Mouse (Mus musculus) testis, postnatal 14 days (tissue): ENCODE results near the gene Pepd.
"Not testable (repeated sequence)": the region's sequence is repeated elsewhere in the genome, so short reads cannot be mapped to it uniquely, and the experiment has no call there.

ENCODE experiments used
- DNase-seq: peaks from one replicate; pipeline ENCODE4 v3.0.0; 2021; ENCODE audit warnings: low spot score

Gene Pepd

DNA sequence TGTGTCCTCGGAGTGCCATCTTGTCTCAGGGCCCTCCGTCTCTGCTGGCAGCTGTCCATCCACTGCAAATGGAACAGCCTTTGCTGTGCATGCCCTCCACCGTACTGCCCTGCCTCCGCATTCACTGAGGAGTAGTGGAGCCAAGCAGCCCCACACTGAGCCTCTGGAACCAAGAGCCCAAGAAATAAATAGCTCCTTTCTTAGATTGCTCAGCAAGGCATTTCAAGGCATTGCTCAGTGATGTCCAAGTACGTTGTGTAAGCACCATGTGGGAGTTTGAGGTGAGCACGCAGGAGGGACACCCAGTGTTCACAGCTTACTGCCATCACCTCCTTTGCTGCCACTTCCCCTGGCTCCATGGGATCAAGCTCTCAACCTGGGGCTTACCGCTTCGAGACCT, 20.5 kb downstream of the Pepd start:
- no peak for DNase-seq

DNA sequence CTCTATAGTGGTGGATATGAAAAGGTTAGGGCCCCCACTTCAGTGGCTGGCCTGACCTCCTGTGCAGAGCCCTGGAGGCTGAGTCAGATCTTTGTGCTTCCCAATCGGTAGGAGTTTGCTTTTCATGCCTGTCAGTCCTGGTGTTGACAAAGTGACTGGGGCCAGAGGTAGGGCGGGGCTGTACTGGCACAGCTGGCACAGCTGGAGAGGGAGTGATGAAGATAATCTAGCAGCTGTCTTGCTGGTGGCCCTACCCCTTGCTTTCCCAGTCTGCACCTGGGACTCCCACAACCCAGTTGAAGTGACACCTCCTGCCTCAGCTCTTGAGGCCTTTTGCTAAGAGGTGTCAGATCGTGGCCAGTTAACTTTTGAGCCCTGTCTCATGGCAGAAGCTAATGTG, 21.0 kb downstream of the Pepd start:
- no peak for DNase-seq

DNA sequence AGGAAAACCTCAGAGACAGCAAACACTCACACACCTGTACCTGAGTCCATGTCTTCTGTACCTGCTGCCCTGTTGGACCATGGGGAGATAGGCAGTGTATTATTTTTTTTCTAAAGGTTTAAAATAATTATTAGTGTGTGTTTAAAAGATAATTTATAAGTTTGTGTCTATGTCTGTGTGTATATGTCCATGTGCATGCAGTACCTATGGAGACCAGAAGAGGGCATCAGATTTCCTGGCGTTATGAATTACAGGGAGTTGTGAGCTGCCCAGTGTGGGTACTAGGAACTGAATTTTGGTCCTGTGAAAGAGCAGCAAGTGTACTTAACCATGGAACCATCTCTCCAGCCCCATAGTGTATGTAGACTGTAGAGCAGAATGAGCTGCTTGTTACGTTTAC, 24.2 kb downstream of the Pepd start:
- DNase-seq = no peak

DNA sequence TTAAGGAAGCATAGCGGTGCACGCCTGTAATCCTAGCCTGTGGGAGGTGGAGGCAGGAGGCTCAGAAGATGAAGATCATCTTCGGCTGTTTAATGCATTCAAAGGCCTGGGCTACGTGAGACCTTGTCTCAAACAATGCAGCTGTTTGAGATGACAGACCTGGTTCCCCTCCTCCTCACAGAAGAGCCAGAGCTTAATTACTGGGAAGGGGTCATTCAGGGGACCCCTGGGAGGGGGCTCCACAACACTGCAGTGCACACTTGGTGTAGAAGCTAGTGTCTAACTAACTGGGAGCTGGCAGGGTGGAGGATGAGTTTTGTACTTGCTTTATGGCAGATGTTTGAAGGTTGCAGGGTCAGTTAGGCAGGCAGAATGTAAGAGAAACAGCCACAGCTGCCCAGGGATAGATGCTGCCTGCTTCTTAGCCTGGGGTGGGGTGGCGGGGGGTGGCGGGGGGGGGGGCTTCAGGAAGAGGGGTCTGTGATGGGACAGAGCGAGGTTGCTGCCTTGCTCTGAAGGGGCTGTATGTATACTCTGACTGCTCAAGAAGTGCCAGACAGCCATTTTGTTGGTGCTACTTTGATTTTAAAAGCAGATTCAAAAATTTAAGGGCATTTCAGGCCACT, 26.6 kb downstream of the Pepd start:
- DNase-seq = no peak

DNA sequence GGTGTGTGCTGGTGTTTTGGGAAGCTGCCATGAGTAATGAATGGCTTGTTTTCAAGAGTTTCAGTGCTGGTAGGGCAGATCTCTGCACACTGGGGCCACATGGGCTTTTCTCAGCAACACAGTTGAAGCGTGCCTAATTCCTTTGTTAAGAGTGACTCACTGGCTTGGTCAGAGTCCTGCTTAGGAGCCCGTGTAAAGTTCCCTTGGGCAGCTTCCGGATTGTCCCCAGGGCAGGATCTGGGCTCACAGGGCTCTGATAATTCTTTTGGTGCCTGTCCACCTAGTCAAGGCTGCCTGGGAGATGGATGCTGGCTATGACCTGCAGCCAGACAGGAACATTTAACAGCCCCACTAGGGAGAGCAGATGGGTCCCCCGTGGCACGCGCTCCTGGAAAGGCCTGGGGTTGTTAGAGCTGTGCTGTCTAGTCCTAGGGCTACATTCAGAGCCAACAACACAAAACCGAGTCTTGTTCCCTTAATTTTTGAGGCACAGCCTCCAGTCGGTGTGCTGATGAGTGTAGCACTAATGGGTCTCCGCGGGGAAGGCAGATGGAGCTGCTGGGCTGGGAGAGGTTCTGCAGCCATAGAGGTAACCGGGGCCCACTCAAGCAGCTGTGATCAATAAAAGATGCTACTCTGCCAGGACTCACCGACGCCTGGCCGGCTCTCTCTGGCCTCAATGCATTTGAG, 27.2 kb downstream of the Pepd start:
- DNase-seq = peak; percentile 12

DNA sequence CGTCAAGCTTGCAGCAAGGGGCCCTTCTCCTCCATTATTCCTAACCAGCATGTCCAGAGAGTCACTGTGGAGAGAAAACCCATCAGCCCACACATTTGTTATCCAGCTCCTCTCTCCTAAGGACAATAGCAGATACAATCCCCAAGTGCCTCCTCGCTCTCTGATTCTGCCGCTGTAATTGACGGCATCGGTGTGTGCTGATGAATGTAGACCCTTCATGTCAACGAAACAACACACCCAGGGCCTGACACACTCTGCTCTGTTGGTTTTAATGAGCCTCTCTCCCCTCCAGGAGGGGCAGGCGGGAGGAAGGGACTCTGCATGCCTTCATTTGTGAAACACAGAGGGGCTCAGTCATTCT, 27.8 kb downstream of the Pepd start:
- DNase-seq = no peak

DNA sequence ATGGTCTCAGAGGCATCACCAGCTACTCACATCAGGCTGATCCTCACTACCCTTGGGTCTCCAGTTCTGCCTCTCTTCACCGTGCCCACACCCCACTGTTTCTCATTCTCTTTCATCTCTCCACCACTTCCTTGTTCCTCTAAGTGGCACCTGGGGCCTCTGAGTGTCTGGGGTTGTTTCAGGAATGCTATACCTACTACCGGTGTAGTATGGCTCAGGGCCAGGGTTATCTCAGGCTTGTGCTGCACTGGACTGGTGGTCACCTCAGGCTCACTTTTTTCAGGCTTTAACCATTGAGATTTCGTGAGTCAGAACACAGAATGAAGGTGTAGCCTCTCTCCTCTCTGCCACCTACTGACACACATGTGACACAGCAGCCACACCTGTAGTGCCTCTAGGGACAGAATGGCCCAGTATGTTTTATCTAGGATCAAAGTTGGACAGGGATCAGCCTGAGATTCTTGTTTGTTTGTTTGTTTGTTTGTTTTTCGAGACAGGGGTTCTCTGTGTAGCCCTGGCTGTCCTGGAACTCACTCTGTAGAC, 31.5 kb downstream of the Pepd start:
- no peak for DNase-seq

DNA sequence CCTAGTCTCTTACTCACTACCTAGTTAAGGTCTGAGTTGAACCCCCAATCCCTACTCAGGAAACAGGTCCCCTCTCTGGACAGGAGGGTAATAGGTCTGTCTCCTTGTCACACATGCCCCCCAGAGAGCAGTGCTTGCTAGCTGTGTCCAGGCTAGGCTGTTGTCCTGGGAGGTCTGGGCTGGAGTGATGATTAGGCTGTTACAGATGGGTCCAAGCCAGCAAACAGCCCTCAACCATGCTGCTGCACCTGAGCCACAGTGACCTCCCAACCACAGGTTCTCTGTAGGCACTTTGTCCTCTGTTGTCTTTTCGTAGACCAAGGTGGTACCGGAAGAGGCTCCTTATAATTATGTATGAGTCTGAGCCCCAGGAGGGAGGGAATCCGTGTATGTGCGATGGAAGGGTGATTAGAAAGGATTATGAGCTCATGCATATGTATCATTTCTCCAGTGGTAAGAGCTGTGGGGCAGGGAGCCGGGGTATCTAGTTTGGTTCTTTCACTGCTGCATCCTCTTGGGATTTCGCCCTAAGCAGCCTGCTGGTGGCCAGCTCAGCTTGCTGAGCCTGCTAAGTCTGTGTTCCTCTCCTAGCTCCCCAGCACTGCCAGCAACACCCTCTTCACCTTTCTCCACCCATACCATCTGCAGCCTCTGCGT, 34.2 kb downstream of the Pepd start:
- DNase-seq = no peak

DNA sequence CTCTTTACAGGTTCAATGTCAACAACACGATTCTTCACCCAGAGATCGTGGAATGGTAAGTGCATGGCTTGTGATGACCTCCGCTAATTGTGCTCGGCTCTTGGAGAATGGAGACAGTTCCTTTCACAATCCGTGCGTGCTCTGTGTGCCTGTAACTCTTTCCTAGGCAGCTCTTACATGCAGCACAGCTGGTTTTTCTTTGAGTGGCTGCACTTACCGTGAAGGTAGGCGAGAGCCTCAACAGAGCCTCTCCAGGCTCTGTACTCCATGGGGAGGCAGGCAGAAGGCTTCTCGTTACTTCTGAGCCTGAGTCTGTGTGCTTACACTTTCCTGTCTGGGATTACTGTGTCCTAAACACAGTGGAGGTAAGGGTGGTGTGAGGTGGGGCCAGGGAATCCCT, 42.4 kb downstream of the Pepd start:
- no peak for DNase-seq

DNA sequence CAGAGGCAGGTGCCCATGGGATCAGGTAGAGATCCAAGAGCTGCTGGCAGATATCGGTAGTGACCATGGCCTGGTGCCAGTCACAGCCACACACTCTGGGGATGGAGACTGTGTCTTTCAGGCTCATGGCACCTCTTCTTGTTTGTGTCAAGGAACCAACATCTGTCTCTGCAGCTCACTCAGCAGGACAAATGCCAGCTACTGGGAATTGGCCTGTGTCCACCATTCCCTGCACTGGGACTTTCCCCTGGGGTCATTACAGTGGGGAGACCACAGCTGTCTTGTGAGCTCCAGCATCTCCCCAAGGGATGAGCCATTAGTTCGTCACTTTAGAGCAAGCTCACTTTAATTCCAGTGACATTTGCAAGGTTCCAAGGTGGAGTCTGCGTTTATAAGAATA, 43.1 kb downstream of the Pepd start:
- DNase-seq = no peak

DNA sequence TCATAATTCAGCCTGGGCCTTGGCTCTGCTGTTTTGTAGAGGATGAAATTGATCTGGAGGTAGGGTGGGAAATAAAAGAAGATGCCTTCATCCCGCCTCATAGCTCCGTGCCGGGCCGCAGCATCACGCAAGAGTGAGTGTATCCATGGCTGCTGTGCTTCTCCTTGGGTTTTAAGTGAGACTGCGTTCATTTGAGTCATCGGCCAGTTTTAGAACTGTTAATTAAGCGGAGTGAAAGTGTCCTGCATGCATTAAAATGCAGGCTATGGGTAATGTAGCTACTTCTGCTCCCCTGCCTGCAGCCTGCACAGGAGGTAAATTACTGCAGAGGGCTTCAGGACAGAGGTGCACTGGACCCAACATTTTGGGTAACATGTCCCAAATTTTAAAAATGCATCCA, 45.0 kb downstream of the Pepd start:
- no peak for DNase-seq

DNA sequence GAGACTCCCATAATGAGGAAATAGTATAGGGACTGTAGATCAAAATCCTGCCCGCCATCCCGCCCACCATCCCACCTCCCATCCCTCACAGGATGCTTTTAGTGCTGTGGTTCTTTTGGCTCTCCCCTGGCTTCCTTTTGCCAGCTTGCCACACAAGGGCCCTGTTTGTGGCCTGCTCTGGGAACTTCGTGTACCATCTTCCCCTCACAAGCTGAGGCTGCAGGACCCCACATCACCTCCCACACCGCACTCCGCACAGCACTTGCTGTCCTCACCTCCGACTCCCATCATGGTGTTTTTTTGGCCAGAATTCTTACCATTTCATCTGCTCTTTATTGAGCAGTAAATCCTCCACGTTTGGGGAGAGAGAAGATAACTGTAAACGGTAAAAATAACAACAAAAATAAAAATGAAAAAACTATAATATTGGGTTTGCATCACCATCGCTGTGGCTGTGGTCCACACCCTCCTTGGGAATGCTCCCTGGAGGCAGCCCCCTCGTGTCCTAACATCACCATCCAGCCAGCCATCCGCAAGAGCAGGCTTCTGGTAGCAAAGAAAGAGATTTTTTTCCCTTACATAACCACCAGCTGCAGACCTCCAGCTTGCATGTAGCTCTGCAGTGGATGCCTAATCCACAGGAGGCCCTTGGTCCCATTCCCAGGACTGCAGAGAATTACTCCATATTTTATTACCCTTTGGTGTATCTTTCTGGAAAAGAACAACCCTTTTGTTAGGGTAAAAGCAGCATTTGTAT, 51.9 kb downstream of the Pepd start:
- no peak for DNase-seq

DNA sequence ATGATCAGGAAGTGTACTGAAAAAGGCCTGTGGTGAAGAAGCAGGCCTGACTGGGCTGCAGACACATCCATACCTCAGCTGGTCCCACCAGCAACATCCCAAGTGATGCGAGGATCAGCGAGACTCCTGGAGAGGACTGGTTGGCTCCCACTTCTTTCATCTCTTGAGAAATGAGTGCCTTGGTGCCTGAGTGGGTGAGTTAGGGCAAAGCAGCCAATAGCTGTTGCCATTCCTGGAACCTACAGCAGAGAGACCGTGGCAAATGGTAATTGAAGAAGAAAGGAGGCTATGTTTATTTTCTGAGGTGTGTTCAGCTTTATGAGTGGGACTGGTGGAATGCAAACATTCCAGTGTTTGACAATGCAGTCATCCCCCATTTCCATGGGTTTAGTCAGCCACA, 55.2 kb downstream of the Pepd start:
- DNase-seq = no peak

DNA sequence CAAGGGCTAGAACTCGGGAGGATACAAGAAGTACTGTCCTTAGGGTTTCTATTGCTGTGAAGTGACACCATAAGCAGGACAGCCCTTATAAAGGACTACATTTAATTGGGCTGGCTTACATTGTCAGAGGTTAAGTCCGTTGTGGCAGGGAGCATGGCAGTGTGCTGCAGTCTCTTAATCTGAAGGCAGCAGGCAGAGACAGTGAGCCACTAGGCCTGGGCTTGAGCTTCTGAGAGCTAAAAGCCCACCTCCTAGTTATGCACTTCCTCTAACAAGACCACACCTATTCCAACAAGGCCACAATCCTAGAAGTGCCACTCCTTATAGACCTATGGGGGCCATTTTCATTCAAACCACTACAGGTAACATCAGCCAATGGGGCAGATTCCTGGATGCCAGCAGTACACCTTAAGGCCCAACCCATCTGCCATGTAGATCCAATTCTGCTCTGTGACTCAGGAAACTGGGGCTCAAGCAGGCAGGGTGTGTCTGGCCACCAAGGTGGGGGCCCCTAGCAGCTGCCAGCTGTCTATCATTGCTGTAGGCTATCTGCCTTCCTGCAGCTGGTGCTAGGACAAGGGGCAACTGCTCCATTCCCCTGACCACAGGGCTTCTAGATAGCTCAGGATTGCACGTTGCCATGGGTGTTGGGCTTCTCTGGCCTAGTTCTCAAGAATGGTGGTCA, 56.7 kb downstream of the Pepd start:
- no peak for DNase-seq

DNA sequence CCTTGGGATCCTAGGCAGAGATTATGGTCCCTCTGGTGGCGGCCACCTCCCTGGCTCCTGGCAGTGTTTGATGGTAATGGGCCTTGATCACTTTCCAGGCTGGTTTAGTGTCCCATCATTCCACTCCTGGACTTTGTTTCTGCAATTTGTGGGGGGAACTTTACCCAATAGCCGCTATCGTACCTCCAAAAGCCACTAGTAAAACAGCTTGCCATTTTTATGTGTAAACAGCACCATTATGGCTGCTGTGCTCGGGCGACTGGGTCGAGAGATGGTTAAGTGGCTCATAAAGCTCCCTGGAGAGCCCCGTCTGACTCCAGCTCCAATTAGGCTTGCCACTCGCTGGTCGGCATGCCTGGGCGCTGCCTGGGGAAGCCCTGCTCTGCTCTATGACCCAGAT, 59.6 kb downstream of the Pepd start:
- no peak for DNase-seq

DNA sequence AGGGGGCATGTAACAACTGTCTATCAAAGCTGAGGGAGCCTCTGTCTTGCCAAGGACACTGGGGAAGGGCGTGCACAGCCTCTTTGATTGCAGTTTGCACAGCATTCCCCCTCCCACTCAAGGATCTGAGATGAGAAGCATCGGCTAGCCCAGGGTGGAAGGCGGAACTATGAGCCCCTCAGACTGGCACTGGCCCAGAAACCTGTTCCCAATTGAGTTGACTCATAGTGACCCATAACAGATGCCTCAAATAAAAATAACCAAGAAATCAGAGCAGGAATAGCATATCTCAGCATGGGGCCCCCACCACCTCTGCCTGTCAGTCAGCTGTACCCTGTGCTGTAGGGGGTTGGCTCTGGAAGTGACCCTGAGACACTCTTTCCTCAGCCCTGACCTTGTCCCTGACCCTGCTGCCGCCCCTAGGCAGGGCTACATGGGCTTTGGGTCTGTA, 60.8 kb downstream of the Pepd start:
- no peak for DNase-seq

DNA sequence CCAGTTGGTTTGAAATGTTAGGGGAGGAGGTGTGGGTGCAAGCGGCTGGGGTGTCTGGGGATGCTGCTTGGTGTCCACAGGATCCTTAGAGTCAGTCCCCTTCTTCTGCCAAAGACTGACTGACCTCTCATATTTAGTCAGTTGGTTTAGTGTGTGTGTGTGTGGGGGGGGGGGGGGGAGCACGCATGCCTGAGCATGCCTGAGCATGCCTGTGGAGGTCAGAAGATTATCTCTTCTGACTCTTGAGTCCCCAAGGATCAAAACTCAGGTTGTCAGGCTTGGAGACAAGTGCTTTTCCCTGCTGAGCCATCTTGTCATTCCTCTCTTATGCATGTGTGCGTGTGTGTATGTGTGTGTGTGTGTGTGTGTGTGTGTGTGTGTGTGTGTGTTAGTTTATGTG, 61.7 kb downstream of the Pepd start:
- no peak for DNase-seq

DNA sequence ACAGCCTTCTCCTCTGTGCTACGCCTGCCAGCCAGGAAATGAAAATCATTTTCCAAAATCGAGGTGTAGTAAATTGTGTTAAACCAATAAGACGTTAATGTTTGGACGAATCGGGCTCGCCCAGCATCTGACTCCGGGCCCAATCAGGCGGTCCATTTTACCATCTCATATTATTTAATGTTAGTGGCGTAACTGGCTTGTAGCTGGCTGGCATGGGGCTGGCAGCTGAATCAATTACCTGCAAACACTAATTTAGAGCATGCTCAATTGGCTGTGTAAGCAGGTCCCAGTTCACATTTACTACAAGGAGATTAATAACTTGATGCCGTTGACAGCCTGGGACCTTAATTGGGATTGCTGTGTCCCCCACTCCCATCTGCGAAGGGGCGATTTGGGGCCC, 63.7 kb downstream of the Pepd start:
- no peak for DNase-seq

DNA sequence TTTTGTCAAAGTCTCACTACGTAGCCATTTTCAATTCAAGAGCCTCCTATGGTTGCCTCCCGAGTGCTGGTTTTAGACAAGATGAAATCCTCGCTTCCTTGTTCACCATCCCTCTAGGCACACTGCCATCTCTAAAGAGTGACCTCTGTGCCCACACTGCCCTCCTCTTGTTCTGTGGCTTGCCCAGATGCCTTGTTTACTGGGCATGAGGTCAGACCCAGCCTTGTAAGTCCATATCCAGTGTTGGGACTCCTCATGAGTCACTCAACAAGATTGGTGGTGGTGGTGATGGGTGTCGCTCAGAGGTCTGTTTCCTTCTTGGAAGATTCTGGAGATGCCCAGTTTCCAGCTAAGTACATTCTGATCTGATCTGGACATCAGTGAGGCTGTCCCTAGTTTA, 65.2 kb downstream of the Pepd start:
- DNase-seq = no peak

DNA sequence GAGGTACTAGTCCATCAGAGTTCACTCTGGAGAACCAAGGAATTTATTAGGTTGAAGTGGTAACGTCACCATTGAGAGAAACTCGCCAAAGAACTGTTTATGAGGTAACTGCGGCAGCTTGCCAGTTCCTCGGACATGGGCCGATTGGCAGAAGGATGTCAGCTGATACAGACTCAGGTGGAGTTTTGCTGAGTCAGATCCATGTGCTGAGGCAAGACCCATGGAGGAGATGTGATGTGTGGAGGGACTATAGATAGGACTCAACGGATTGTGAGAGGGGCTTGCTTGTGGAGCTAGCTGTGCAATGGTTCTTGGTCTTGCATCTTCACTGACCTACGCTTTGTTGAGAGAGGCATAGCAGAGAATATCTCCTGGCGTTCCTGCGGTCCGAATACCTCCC, 69.6 kb downstream of the Pepd start:
- DNase-seq = no peak

DNA sequence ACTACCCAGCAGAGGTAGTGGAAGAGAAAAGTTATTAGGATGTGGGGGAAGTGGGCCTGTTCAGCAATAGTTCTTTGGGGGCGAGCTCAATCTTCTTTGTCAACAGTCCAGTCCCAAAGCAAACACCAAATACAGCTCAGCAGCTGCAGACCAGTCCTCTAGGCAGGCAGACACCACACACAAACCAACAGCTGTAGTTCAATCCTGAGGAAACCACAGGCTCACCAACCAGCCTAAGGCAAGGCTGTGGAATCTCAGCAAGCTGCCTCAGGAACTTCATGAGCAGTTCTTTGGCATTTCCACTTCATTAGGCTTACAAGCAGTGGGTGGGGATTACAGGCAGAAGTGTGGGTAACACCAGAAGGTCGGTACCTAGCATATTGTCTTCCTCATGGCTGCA, 70.2 kb downstream of the Pepd start:
- not testable (repeated sequence) for DNase-seq
